Mouse (Mus musculus) lung, postnatal 0 days (tissue): ENCODE measurements around the gene Gatad2a. TPM values are rescaled to one million over a fixed set of nuclear protein-coding genes. Genes with fewer than 3 reads are reported as not detected.

ENCODE experiments used
- ATAC-seq: fragments of 200-750 bp; cut with Nextera tagmentation; 2 replicates; pipeline ENCODE4 v1.8.0; 2017; ENCODE audit warnings: moderate library complexity
- DNase-seq: peaks from one replicate; pipeline ENCODE4 v3.0.0-alpha.2; 2016; ENCODE audit warnings: low spot score
- H3K27ac ChIP-seq: fragments of 300-500 bp; sonication (generic); 2 replicates; pipeline ENCODE4 v1.5.1; 2014; ENCODE audit warnings: antibody characterized with exemption, mild to moderate bottlenecking, low read length, mixed read lengths
- H3K27me3 ChIP-seq: fragments of 300-500 bp; sonication (generic); replicated peaks from 2 replicates; pipeline ENCODE4 v1.6.1; 2014; ENCODE audit warnings: low read length, mixed read lengths; ENCODE audit not compliant: insufficient read depth
- H3K36me3 ChIP-seq: fragments of 300-500 bp; sonication (generic); 2 replicates; pipeline ENCODE4 v1.6.1; 2014; ENCODE audit warnings: low read length, mixed read lengths; ENCODE audit not compliant: insufficient read depth
- H3K4me1 ChIP-seq: fragments of 300-500 bp; sonication (generic); 2 replicates; pipeline ENCODE4 v1.6.1; 2014; ENCODE audit warnings: antibody characterized with exemption, low read depth, low read length, mixed read lengths; ENCODE audit not compliant: insufficient read depth
- H3K4me2 ChIP-seq: fragments of 300-500 bp; sonication (generic); replicated peaks from 2 replicates; pipeline ENCODE4 v1.6.1; 2014; ENCODE audit warnings: low read depth, mild to moderate bottlenecking, low read length, moderate library complexity, mixed read lengths
- H3K4me3 ChIP-seq: fragments of 300-500 bp; sonication (generic); 2 replicates; pipeline ENCODE4 v1.5.1; 2014; ENCODE audit warnings: low read depth, low read length
- H3K9ac ChIP-seq: fragments of 300-500 bp; sonication (generic); replicated peaks from 2 replicates; pipeline ENCODE4 v1.6.1; 2014; ENCODE audit warnings: low read depth, mild to moderate bottlenecking
- H3K9me3 ChIP-seq: fragments of 300-500 bp; sonication (generic); 2 replicates; pipeline ENCODE4 v1.6.1; 2016; ENCODE audit warnings: low read length, mixed read lengths
- CTCF ChIP-seq: IDR thresholded peaks from 2 replicates; pipeline ENCODE4 v1.5.1; 2016; ENCODE audit warnings: antibody characterized with exemption, mild to moderate bottlenecking
- EP300 ChIP-seq: IDR thresholded peaks from 2 replicates; pipeline ENCODE4 v1.6.1; 2016; ENCODE audit warnings: antibody characterized with exemption, mild to moderate bottlenecking, control low read depth
- WGBS: fragments of 180-500 bp; shearing (Covaris S2); extraction: QIAGEN DNeasy Blood & Tissue Kit; methylation state at CpG from one replicate; pipeline ENCODE4 v1.1.7; 2014; 5-methylcytosine and 5-hydroxymethylcytosine counted together
- polyA plus RNA-seq: library from polyadenylated mRNA; unstranded; fragments of >200 nt; fragmentation: Nextera tagmentation; extraction: Ambion mirVana; gene quantifications from 2 replicates; pipeline ENCODE4 v1.2.1, GENCODE M21; 2015

The Gatad2a gene
- polyA plus RNA-seq, 1 experiment from 2014 or later: 40.9 TPM

- Histone ChIP-seq H3K27ac (no peak overlapping the region), H3K9me3 (no peaks in the 10 kb centered on the region), H3K4me3 (no peak overlapping the region), H3K27me3 (no peaks in the 10 kb centered on the region), H3K9ac (no peak overlapping the region), H3K4me1 (no peaks in the 10 kb centered on the region), H3K36me3 (no peaks in the 10 kb centered on the region), H3K4me2 (no peak overlapping the region)
- 7% methylated on average over 9 of the region's 9 CpGs for whole genome bisulfite sequencing
- no peak for ATAC-seq
- DNase-seq: peak; percentile 77
- TF ChIP-seq EP300: no peak
- TF ChIP-seq CTCF: peak; percentile 85
These were observed 122.0 kb downstream of the Gatad2a start for GRCm38 (mm10) chr8:69874155-69874554.

GRCm38 (mm10) chr8:69870907-69871306 is 125.3 kb downstream of the Gatad2a start:
- TF ChIP-seq CTCF (no peak), EP300 (no peak)
- Histone ChIP-seq H3K4me3 (no peak overlapping the region), H3K36me3 (no peaks in the 10 kb centered on the region), H3K9ac (no peak overlapping the region), H3K9me3 (no peaks in the 10 kb centered on the region), H3K4me2 (no peak overlapping the region), H3K27ac (no peak overlapping the region), H3K4me1 (no peaks in the 10 kb centered on the region), H3K27me3 (no peaks in the 10 kb centered on the region)
- no peak for ATAC-seq
- WGBS: 79% methylated on average over 6 of the region's 6 CpGs
- no peak for DNase-seq

GRCm38 (mm10) chr8:69870003-69870765 is 126.0 kb downstream of the Gatad2a start:
- no peak overlapping the region for H3K4me2 ChIP-seq
- WGBS: 79% methylated on average over 11 of the region's 11 CpGs
- H3K9ac ChIP-seq: no peak overlapping the region
- H3K4me3 ChIP-seq: no peak overlapping the region
- no peaks in the 10 kb centered on the region for H3K9me3 ChIP-seq
- no peaks in the 10 kb centered on the region for H3K4me1 ChIP-seq
- no peak for TF ChIP-seq EP300
- TF ChIP-seq CTCF: no peak
- DNase-seq (no peak), ATAC-seq (no peak)
- H3K27me3 ChIP-seq: no peaks in the 10 kb centered on the region
- H3K36me3 ChIP-seq: no peaks in the 10 kb centered on the region
- H3K27ac ChIP-seq: no peak overlapping the region

GRCm38 (mm10) chr8:69867696-69868326 is 128.4 kb downstream of the Gatad2a start:
- Histone ChIP-seq H3K36me3 (no peaks in the 10 kb centered on the region), H3K27ac (no peak overlapping the region), H3K4me2 (no peak overlapping the region), H3K4me3 (no peak overlapping the region), H3K9me3 (no peaks in the 10 kb centered on the region), H3K9ac (no peak overlapping the region), H3K4me1 (no peaks in the 10 kb centered on the region), H3K27me3 (no peaks in the 10 kb centered on the region)
- DNase-seq: peak; percentile 51
- WGBS: 70% methylated on average over 5 of the region's 5 CpGs
- TF ChIP-seq EP300 (no peak), CTCF (no peak)
- ATAC-seq: peak; percentile 83

- H3K9me3 ChIP-seq: no peaks in the 10 kb centered on the region
- no peaks in the 10 kb centered on the region for H3K36me3 ChIP-seq
- TF ChIP-seq CTCF: no peak
- TF ChIP-seq EP300: no peak
- DNase-seq (no peak), ATAC-seq (no peak)
- no peak overlapping the region for H3K27ac ChIP-seq
- H3K27me3 ChIP-seq: no peaks in the 10 kb centered on the region
- no peaks in the 10 kb centered on the region for H3K4me1 ChIP-seq
- H3K9ac ChIP-seq: no peak overlapping the region
- H3K4me3 ChIP-seq: no peak overlapping the region
- 53% methylated on average over 5 of the region's 5 CpGs for WGBS
- no peak overlapping the region for H3K4me2 ChIP-seq
These were observed 132.0 kb downstream of the Gatad2a start for GRCm38 (mm10) chr8:69864180-69864579.

- Histone ChIP-seq H3K9me3 (no peaks in the 10 kb centered on the region), H3K27me3 (no peaks in the 10 kb centered on the region), H3K4me3 (no peak overlapping the region), H3K36me3 (no peaks in the 10 kb centered on the region), H3K4me1 (no peaks in the 10 kb centered on the region), H3K9ac (no peak overlapping the region), H3K27ac (no peak overlapping the region), H3K4me2 (no peak overlapping the region)
- ATAC-seq (no peak), DNase-seq (no peak)
- TF ChIP-seq EP300 (no peak), CTCF (no peak)
- WGBS: 80% methylated on average over 5 of the region's 5 CpGs
These were observed 132.7 kb downstream of the Gatad2a start for GRCm38 (mm10) chr8:69863387-69864020.
